ENCODE assay signal across 9 mouse cellular contexts in genomic region chr15:31419037-31419436, GRCm38 (mm10). TPM values are rescaled to one million over a fixed set of nuclear protein-coding genes. Genes with fewer than 3 reads are reported as not detected.
DNase-seq lines count a peak whose midpoint lies in the region; ATAC-seq and TF ChIP-seq lines count a peak whose summit lies in the region.
"Had no signal": no experiment of that assay in that cellular context is flagged by ENCODE, and none has a peak within 500 bp of the region (broad histone marks: within the 10 kb centered on the region; RNA-seq: fewer than 3 reads in every experiment).

No protein-coding gene starts in this region.

- no peaks in the 10 kb centered on the region for H3K9me3 ChIP-seq in intestine, postnatal 0 days (ENCODE audit: control insufficient read depth)
- no peaks in the 10 kb centered on the region for H3K9me3 ChIP-seq in stomach, embryonic 15.5 days
- H3K9me3 ChIP-seq: hindbrain, embryonic 15.5 days had no signal

- TF ChIP-seq CTCF in intestine, postnatal 0 days (IDR thresholded peaks at IDR 0.05; ENCODE audit: low read depth): peak; percentile 73

- DNase-seq in adrenal gland, adult 18-20 months (ENCODE audit: low spot score in 2 of 2): peak; percentile 35 to 55
- DNase-seq in adrenal gland, postnatal 4 days (ENCODE audit: low spot score in 2 of 2): no peak
- DNase-seq in urinary bladder, postnatal 36 days (ENCODE audit: low spot score in 2 of 2): peak; percentile 13 to 31
- no peak for DNase-seq in urinary bladder, adult 2 months (ENCODE audit: low spot score)
- peak; percentile 48 for DNase-seq in lung, postnatal 25 days (ENCODE audit: low spot score)
- DNase-seq in right cerebral cortex, postnatal 25 days: no peak

- no peak overlapping the region for H3K27ac ChIP-seq in intestine, postnatal 0 days (ENCODE audit: low read depth, low read length)
- H3K27ac ChIP-seq in stomach, embryonic 15.5 days: no peak overlapping the region

- WGBS in intestine, postnatal 0 days: 47% methylated on average over 9 of the region's 9 CpGs
- 31% methylated on average over 9 of the region's 9 CpGs for WGBS in stomach, embryonic 15.5 days

- H3K27me3 ChIP-seq in intestine, postnatal 0 days (replicated peaks; ENCODE audit: control insufficient read depth, insufficient read depth, low read length): no peaks in the 10 kb centered on the region
- H3K27me3 ChIP-seq in stomach, embryonic 15.5 days (replicated peaks): no peaks in the 10 kb centered on the region
- H3K27me3 ChIP-seq: hindbrain, embryonic 15.5 days had no signal

- no peak overlapping the region for H3K4me3 ChIP-seq in intestine, postnatal 0 days (ENCODE audit: low read depth, low read length)
- no peak overlapping the region for H3K4me3 ChIP-seq in stomach, embryonic 15.5 days (replicated peaks)
- H3K4me3 ChIP-seq: hindbrain, embryonic 15.5 days had no signal

- H3K36me3 ChIP-seq in intestine, postnatal 0 days (ENCODE audit: control insufficient read depth, insufficient read depth): no peaks in the 10 kb centered on the region
- no peaks in the 10 kb centered on the region for H3K36me3 ChIP-seq in stomach, embryonic 15.5 days
- H3K36me3 ChIP-seq: hindbrain, embryonic 15.5 days had no signal

- ATAC-seq in intestine, postnatal 0 days: no peak
- ATAC-seq in stomach, embryonic 15.5 days (ENCODE audit: insufficient read depth, low FRiP score, low read depth): no peak

- H3K4me2 ChIP-seq in intestine, postnatal 0 days (replicated peaks; ENCODE audit: low read depth): no peak overlapping the region
- peak overlapping the region; percentile 42; the same call in 1 of the 2 replicates for H3K4me2 ChIP-seq in stomach, embryonic 15.5 days

- H3K9ac ChIP-seq in intestine, postnatal 0 days (ENCODE audit: low read depth, low read length): no peak overlapping the region
- no peak overlapping the region for H3K9ac ChIP-seq in stomach, embryonic 15.5 days
- H3K9ac ChIP-seq: hindbrain, embryonic 15.5 days had no signal

- no peaks in the 10 kb centered on the region for H3K4me1 ChIP-seq in intestine, postnatal 0 days (replicated peaks; ENCODE audit: control insufficient read depth, insufficient read depth, low read length)
- 0 out of 2 replicates have a peak, but pooled peaks cover 10% of the 10 kb centered on the region for H3K4me1 ChIP-seq in stomach, embryonic 15.5 days

RNA-seq across cellular contexts. Expression of gene Ropn1l, which starts 34.5 kb away (rescaled TPM):
- 1 to 10 TPM; 3.7 to 4.9 TPM for total RNA-seq in adrenal gland, adult 18-20 months (2021)
- 1 to 10 TPM; 2.2 to 3.8 TPM for total RNA-seq in adrenal gland, postnatal 4 days (2021)
- polyA plus RNA-seq in urinary bladder, adult 2 months (2012; rRNA removed): 1.6 and 2.4 TPM in 2 replicates
- 0.69 and 1.2 TPM in 2 replicates for polyA plus RNA-seq in intestine, postnatal 0 days (2015; fragmentation: Nextera tagmentation; extraction: Ambion mirVana)
- 2.9 and 3.0 TPM in 2 replicates for polyA plus RNA-seq in stomach, embryonic 15.5 days (2015; fragmentation: Nextera tagmentation; extraction: Ambion mirVana)

RNA-seq across cellular contexts. Expression of gene Ankrd33b, which starts 51.5 kb away (rescaled TPM):
- 1 to 10 TPM; 1.3 to 4.4 TPM for total RNA-seq in adrenal gland, adult 18-20 months (2021)
- total RNA-seq in adrenal gland, postnatal 4 days (2021): 1 to 10 TPM; 2.1 to 5.5 TPM
- 0.85 and 1.1 TPM in 2 replicates for polyA plus RNA-seq in urinary bladder, adult 2 months (2012; rRNA removed)
- 0.25 and 0.29 TPM in 2 replicates for polyA plus RNA-seq in intestine, postnatal 0 days (2015; fragmentation: Nextera tagmentation; extraction: Ambion mirVana)
- polyA plus RNA-seq in stomach, embryonic 15.5 days (2015; fragmentation: Nextera tagmentation; extraction: Ambion mirVana): 0.52 and 0.87 TPM in 2 replicates

Comparison
In these comparisons a context has a peak if more than half of its experiments do, and no peak if none do; other contexts are left out.
1. DNase-seq: peak in adrenal gland, adult 18-20 months (2 of 2), urinary bladder, postnatal 36 days (2 of 2) and lung, postnatal 25 days (single experiment); none in adrenal gland, postnatal 4 days (0 of 2), urinary bladder, adult 2 months (single experiment) and right cerebral cortex, postnatal 25 days (single experiment).